Mouse (Mus musculus) stomach, embryonic 15.5 days (tissue): ENCODE measurements around the gene Adamts13. TPM values are rescaled to one million over a fixed set of nuclear protein-coding genes. Genes with fewer than 3 reads are reported as not detected.

ENCODE experiments used
- ATAC-seq: fragments of 200-750 bp; cut with Nextera tagmentation; 2 replicates; pipeline ENCODE4 v1.8.0; 2017; ENCODE audit warnings: low read depth, moderate number of reproducible peaks, moderate TSS enrichment; ENCODE audit not compliant: insufficient read depth, low FRiP score
- H3K27ac ChIP-seq: fragments of 300-500 bp; sonication (generic); 2 replicates; pipeline ENCODE4 v1.5.1; 2015; ENCODE audit warnings: mild to moderate bottlenecking, inconsistent platforms
- H3K27me3 ChIP-seq: fragments of 300-500 bp; sonication (generic); replicated peaks from 2 replicates; pipeline ENCODE4 v1.6.1; 2015; ENCODE audit warnings: inconsistent platforms
- H3K36me3 ChIP-seq: fragments of 300-500 bp; sonication (generic); 2 replicates; pipeline ENCODE4 v1.6.1; 2015; ENCODE audit warnings: inconsistent platforms
- H3K4me1 ChIP-seq: fragments of 300-500 bp; sonication (generic); 2 replicates; pipeline ENCODE4 v1.6.1; 2015; ENCODE audit warnings: inconsistent platforms
- H3K4me2 ChIP-seq: fragments of 300-500 bp; sonication (generic); 2 replicates; pipeline ENCODE4 v1.6.1; 2015; ENCODE audit warnings: mild to moderate bottlenecking, inconsistent platforms
- H3K4me3 ChIP-seq: fragments of 300-500 bp; sonication (generic); replicated peaks from 2 replicates; pipeline ENCODE4 v1.5.1; 2015; ENCODE audit warnings: inconsistent platforms
- H3K9ac ChIP-seq: fragments of 300-500 bp; sonication (generic); 2 replicates; pipeline ENCODE4 v1.6.1; 2015; ENCODE audit warnings: inconsistent platforms
- H3K9me3 ChIP-seq: fragments of 300-500 bp; sonication (generic); 2 replicates; pipeline ENCODE4 v1.6.1; 2016; ENCODE audit warnings: inconsistent platforms
- WGBS: fragments of 180-500 bp; shearing (Covaris S2); methylation state at CpG from one replicate; pipeline ENCODE4 v1.1.7; 2015; 5-methylcytosine and 5-hydroxymethylcytosine counted together
- polyA plus RNA-seq: library from polyadenylated mRNA; unstranded; fragments of >200 nt; fragmentation: Nextera tagmentation; extraction: Ambion mirVana; gene quantifications from 2 replicates; pipeline ENCODE4 v1.2.1, GENCODE M21; 2015

The Adamts13 gene
- polyA plus RNA-seq, 1 experiment from 2014 or later: 0.31 TPM

- H3K9me3 ChIP-seq: no peaks in the 10 kb centered on the region
- H3K4me3 ChIP-seq: no peak overlapping the region
- H3K4me2 ChIP-seq: no peak overlapping the region
- 83% methylated on average over 3 of the region's 3 CpGs for WGBS
- no peak overlapping the region for H3K9ac ChIP-seq
- ATAC-seq: no peak
- H3K27ac ChIP-seq: no peak overlapping the region
- 0 out of 2 replicates have a peak, but pooled peaks cover 8% of the 10 kb centered on the region for H3K27me3 ChIP-seq
- H3K4me1 ChIP-seq: 0 out of 2 replicates have a peak, but pooled peaks cover 5% of the 10 kb centered on the region
- no peaks in the 10 kb centered on the region for H3K36me3 ChIP-seq
Measured at GRCm38 (mm10) chr2:27025545-27025944, 52.3 kb downstream of the Adamts13 start.

- 0 out of 2 replicates have a peak, but pooled peaks cover 5% of the 10 kb centered on the region for H3K4me1 ChIP-seq
- no peak overlapping the region for H3K4me2 ChIP-seq
- H3K27ac ChIP-seq: no peak overlapping the region
- H3K27me3 ChIP-seq: 0 out of 2 replicates have a peak, but pooled peaks cover 8% of the 10 kb centered on the region
- no peak for ATAC-seq
- 90% methylated on average over 3 of the region's 3 CpGs for whole genome bisulfite sequencing
- no peaks in the 10 kb centered on the region for H3K9me3 ChIP-seq
- no peak overlapping the region for H3K9ac ChIP-seq
- no peak overlapping the region for H3K4me3 ChIP-seq
- no peaks in the 10 kb centered on the region for H3K36me3 ChIP-seq
Measured at GRCm38 (mm10) chr2:27026332-27026731, 53.1 kb downstream of the Adamts13 start.

- no peak for ATAC-seq
- Histone ChIP-seq H3K4me2 (0 out of 2 replicates have a peak overlapping the region, but pooled peaks have one; percentile 58), H3K36me3 (no peaks in the 10 kb centered on the region), H3K4me3 (no peak overlapping the region), H3K9me3 (no peaks in the 10 kb centered on the region), H3K27ac (no peak overlapping the region), H3K4me1 (0 out of 2 replicates have a peak, but pooled peaks cover 5% of the 10 kb centered on the region), H3K27me3 (0 out of 2 replicates have a peak, but pooled peaks cover 8% of the 10 kb centered on the region), H3K9ac (no peak overlapping the region)
- WGBS: 70% methylated on average over 10 of the region's 10 CpGs
Measured at GRCm38 (mm10) chr2:27026857-27027617, 53.8 kb downstream of the Adamts13 start.

- Histone ChIP-seq H3K4me2 (peak within 1 kb of the TSS; percentile 58), H3K27ac (no peak within 1 kb of the TSS), H3K9me3 (no peaks in the 10 kb centered on the region), H3K36me3 (no peaks in the 10 kb centered on the region), H3K4me1 (0 out of 2 replicates have a peak, but pooled peaks cover 5% of the 10 kb centered on the region), H3K27me3 (0 out of 2 replicates have a peak, but pooled peaks cover 8% of the 10 kb centered on the region), H3K9ac (no peak within 1 kb of the TSS), H3K4me3 (peak within 1 kb of the TSS; percentile 22)
- peak; percentile 96 for ATAC-seq
- WGBS: 3% methylated on average over 38 of the region's 38 CpGs
Measured at GRCm38 (mm10) chr2:27027618-27028436, 54.6 kb downstream of the Adamts13 start, which contains the start of gene Slc2a6. Gene Slc2a6, minus strand, starts transcription at chr2:27027998.

- Histone ChIP-seq H3K4me2 (peak overlapping the region; percentile 58), H3K27ac (no peak overlapping the region), H3K4me3 (peak overlapping the region; percentile 22; the same call in 1 of the 2 replicates), H3K27me3 (0 out of 2 replicates have a peak, but pooled peaks cover 8% of the 10 kb centered on the region), H3K9me3 (no peaks in the 10 kb centered on the region), H3K36me3 (no peaks in the 10 kb centered on the region), H3K9ac (no peak overlapping the region), H3K4me1 (0 out of 2 replicates have a peak, but pooled peaks cover 5% of the 10 kb centered on the region)
- no peak for ATAC-seq
- WGBS: 65% methylated on average over 4 of the region's 4 CpGs
Measured at GRCm38 (mm10) chr2:27028437-27029015, 55.3 kb downstream of the Adamts13 start.

- no peaks in the 10 kb centered on the region for H3K27me3 ChIP-seq
- no peaks in the 10 kb centered on the region for H3K9me3 ChIP-seq
- no peak overlapping the region for H3K4me3 ChIP-seq
- H3K9ac ChIP-seq: no peak overlapping the region
- H3K27ac ChIP-seq: no peak overlapping the region
- WGBS: 53% methylated on average over 2 of the region's 2 CpGs
- ATAC-seq: no peak
- no peaks in the 10 kb centered on the region for H3K36me3 ChIP-seq
- H3K4me2 ChIP-seq: no peak overlapping the region
- H3K4me1 ChIP-seq: 0 out of 2 replicates have a peak, but pooled peaks cover 5% of the 10 kb centered on the region
Measured at GRCm38 (mm10) chr2:27032361-27032760, 59.1 kb downstream of the Adamts13 start.

GRCm38 (mm10) chr2:27036003-27036402 is 62.8 kb downstream of the Adamts13 start:
- H3K9ac ChIP-seq: no peak overlapping the region
- no peak for ATAC-seq
- no peaks in the 10 kb centered on the region for H3K9me3 ChIP-seq
- no peak overlapping the region for H3K27ac ChIP-seq
- H3K4me3 ChIP-seq: no peak overlapping the region
- no peaks in the 10 kb centered on the region for H3K27me3 ChIP-seq
- H3K4me1 ChIP-seq: peaks cover 3% of the 10 kb centered on the region; the same call in 1 of the 2 replicates
- no peak overlapping the region for H3K4me2 ChIP-seq
- no peaks in the 10 kb centered on the region for H3K36me3 ChIP-seq
- WGBS: 56% methylated on average over 3 of the region's 3 CpGs

GRCm38 (mm10) chr2:27037008-27037407 is 63.8 kb downstream of the Adamts13 start:
- Histone ChIP-seq H3K4me2 (no peak overlapping the region), H3K9me3 (no peaks in the 10 kb centered on the region), H3K4me3 (no peak overlapping the region), H3K36me3 (no peaks in the 10 kb centered on the region), H3K27ac (no peak overlapping the region), H3K9ac (no peak overlapping the region), H3K27me3 (no peaks in the 10 kb centered on the region), H3K4me1 (peaks cover 3% of the 10 kb centered on the region; the same call in 1 of the 2 replicates)
- ATAC-seq: peak; percentile 33; the same call in 1 of the 2 replicates
- 61% methylated on average over 4 of the region's 4 CpGs for WGBS

- 0% methylated on average over 3 of the region's 3 CpGs for WGBS
Measured at GRCm38 (mm10) chr2:27038596-27038995, 65.4 kb downstream of the Adamts13 start.

GRCm38 (mm10) chr2:27039286-27039685 is 66.1 kb downstream of the Adamts13 start:
- Histone ChIP-seq H3K9ac (no peak overlapping the region), H3K4me3 (no peak overlapping the region), H3K4me2 (no peak overlapping the region), H3K36me3 (no peaks in the 10 kb centered on the region), H3K27ac (no peak overlapping the region), H3K4me1 (peaks cover 3% of the 10 kb centered on the region; the same call in 1 of the 2 replicates), H3K27me3 (no peaks in the 10 kb centered on the region), H3K9me3 (no peaks in the 10 kb centered on the region)
- ATAC-seq: no peak
- 5% methylated on average over 1 of the region's 1 CpGs for WGBS

More at GRCm38 (mm10) chr2:27038596-27038995, 65.4 kb downstream of the Adamts13 start:
- H3K9ac ChIP-seq: no peak overlapping the region
- H3K9me3 ChIP-seq: no peaks in the 10 kb centered on the region
- no peak overlapping the region for H3K27ac ChIP-seq
- no peak overlapping the region for H3K4me3 ChIP-seq
- ATAC-seq: no peak
- no peak overlapping the region for H3K4me2 ChIP-seq
- no peaks in the 10 kb centered on the region for H3K27me3 ChIP-seq
- no peaks in the 10 kb centered on the region for H3K36me3 ChIP-seq
- peaks cover 3% of the 10 kb centered on the region; the same call in 1 of the 2 replicates for H3K4me1 ChIP-seq

- no peak for ATAC-seq
- no peak overlapping the region for H3K27ac ChIP-seq
- WGBS: 58% methylated on average over 8 of the region's 8 CpGs
- peaks cover 5% of the 10 kb centered on the region; the same call in 1 of the 2 replicates for H3K4me1 ChIP-seq
- H3K36me3 ChIP-seq: no peaks in the 10 kb centered on the region
- no peak overlapping the region for H3K4me3 ChIP-seq
- H3K27me3 ChIP-seq: no peaks in the 10 kb centered on the region
- H3K9me3 ChIP-seq: no peaks in the 10 kb centered on the region
- no peak overlapping the region for H3K9ac ChIP-seq
- H3K4me2 ChIP-seq: no peak overlapping the region
Measured at GRCm38 (mm10) chr2:27042131-27042844, 69.1 kb downstream of the Adamts13 start.
